Mouse (Mus musculus) monocyte, adult 5-6 weeks (primary cell): ENCODE measurements around the gene Slc26a11. TPM values are rescaled to one million over a fixed set of nuclear protein-coding genes. Genes with fewer than 3 reads are reported as not detected.
"Not testable (repeated sequence)": the region's sequence is repeated elsewhere in the genome, so short reads cannot be mapped to it uniquely, and the experiment has no call there.

Experiments
- ATAC-seq: fragments of 153-309, 156-312 bp; replicated peaks from 2 replicates; pipeline ENCODE4 v1.8.0; 2017; ENCODE audit warnings: mild to moderate bottlenecking; ENCODE audit not compliant: low TSS enrichment, insufficient number of reproducible peaks, severe bottlenecking, poor library complexity, low FRiP score
- total RNA-seq: library from RNA; stranded (forward); fragments of 200-1000, 200-491, 200-594 nt; gene quantifications from 3 replicates; pipeline ENCODE4 v1.2.3, GENCODE M21; 2017

The Slc26a11 gene
- total RNA-seq, 1 experiment from 2014 or later = 8.4 TPM

DNA sequence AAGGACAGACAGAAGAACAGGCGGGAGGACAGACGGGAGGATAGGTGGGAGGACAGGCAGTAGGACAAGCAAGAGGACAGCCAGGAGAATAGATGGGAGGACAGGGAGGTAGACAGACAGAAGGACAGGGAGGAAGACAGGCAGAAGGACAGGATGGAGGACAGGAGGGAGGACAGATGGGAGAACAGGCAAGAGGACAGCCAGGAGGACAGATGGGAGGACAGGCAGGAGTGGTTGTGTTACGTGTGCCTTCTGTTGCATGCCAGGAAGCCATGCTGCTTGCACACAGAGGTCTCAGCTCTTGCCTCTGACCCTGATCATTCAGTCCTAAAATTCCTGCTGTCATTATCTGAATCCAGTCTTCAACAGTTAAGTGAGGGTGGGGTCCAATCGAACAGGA is 1.4 kb upstream of the Slc26a11 start:
- ATAC-seq = no peak

DNA sequence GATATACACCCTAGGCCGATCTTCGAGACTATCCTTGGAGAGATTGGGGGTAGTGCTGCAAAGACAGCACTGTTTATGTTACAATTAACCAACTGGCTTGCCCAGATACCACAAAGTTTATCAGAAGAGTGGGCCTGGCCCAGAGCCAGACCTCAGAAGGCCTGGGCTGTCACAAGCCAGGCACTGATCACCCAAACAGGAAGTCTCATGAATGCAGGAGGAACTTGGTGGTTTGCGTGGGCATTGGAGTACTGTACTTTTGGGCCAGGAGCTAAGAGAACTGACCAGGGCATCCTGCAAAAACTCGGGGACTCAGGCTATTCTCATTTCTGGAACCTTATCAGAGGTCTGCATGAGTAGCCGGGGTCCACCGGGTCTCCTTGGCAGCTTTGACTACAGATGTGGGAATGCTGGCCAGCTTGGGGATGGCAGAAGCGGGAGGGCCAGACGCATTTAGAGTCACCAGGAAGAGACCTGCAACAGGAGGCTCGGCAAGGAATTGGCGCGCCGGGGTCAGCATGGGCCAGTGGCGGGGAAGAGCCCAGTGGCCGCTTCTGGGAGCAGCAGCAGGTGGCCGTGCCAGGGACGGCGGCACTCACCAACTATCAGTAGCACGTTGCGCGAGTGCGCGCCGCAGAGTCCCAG is 437 bp upstream of the Slc26a11 start:
- ATAC-seq = peak; percentile 73

DNA sequence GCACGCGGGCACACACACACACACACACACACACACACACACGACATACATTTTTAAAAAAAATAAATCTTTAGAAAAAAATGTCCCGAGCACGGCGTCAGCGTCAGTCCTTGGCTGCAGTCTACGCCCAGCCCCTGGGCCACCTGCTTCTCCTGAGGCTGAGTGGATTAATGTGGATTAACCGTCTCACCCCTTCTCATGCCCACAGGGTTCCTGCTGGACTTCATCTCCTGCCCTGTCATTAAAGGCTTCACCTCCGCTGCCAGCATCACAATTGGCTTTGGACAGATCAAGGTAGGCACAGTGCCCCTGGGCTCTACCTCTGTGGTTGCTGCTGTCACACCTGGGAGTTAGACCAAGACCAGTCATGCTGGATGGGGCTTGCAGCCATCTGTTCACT is 3.7 kb downstream of the Slc26a11 start:
- ATAC-seq = no peak

DNA sequence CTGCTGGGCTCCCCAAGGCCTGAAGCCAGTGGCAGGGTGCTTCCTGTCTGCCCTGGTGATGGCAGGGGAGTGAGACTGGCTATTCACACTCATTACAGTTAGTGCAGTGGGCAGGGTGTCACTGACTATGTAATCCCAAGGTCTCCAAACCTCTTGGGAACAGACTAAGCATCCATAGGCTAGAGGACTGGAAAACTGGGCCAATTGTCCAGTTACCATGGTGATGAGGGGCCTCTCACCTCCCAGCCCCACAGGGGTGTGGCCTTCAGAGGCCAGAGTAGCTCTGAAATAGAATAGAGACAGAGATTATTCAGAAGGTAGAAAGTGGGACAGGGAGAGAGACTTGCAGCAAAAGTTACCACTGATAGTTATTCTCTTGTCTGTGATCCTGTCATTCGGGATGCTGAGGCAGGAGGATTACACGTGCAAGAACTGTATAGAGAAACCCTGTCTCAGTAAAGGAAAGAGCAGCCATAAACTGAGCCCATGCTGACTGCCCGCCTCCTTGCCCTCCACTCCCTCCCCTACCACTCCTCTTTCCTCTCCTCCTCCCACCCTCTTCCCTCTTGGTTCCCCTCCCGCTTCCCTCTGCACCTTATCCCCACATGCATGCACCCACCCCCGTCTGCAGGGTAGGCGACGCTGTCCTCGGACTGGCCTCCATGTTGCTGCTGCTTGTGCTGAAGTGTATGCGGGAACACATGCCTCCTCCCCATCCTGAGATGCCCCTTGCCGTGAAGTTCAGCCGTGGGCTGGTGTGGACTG is 7.6 kb downstream of the Slc26a11 start:
- ATAC-seq = 0 out of 2 replicates have a peak, but pooled peaks have one; percentile 13

DNA sequence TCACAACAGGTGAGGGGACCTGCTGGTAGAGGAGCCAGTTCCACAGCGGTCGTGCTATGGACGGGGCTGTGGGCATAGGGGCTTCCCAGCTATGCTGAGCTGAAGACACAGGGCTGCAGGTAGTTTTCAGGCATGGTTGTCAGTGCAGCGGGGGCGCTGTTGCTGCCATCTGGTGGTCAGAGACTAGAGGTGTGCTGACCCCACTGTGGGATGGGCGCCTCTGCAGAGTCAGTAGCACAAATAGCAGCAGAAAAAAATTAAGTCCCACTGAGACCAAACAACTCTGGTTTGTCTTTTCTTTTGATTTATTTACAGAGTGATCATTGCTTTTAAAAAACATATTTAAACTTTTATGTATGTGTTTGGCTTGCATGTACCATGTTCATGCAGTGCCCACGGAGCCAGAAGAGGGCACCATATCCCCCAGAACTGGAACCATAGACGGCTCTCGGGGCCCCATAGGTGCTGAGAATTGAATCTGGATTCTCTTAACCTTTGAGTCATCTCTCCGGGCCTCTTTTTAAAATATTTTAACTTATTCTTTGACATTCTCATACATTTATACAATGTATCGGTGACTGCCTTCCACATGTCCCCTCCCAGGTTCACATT is 8.3 kb downstream of the Slc26a11 start:
- peak; percentile 87 for ATAC-seq

DNA sequence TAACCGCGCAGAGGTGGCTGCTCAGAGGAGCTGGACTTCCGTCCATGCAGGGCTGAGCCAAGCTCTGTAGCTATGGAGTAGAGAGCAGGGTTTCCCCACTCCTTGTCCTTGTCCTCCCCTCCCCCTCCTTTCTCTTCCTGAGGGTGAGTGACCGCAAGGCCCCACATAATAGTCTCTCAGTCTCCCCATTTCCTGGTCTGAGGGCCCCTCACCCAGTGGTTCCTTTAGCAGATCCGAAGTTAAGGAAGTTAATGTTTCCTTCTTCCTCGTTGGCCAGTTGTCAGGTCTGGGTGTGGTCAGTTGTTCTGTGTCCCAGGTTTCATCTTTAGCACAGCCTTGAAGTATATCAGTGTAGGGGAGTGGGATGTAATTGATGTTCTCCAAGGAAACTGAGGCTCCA is 20.1 kb downstream of the Slc26a11 start:
- ATAC-seq = peak; percentile 44

DNA sequence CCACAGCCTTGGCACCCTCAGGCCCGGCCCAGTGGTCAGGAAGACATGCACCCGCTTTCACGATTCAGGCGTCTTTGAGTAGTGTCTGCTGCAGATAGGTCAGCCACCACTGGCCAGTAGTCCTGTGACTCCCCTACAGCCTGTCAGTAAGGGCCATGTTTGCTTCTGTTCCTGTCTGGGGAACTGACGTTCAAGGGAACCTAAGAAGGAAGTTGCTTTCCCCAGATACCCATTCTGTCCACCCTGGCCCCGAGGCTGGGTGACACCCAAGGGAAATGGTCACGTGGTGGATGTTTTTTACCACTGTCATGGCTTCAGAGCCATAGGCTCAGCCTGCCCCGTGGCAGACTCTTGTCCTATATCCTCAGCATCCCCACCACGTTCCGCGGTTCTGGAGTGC is 22.0 kb downstream of the Slc26a11 start:
- peak; percentile 91 for ATAC-seq

DNA sequence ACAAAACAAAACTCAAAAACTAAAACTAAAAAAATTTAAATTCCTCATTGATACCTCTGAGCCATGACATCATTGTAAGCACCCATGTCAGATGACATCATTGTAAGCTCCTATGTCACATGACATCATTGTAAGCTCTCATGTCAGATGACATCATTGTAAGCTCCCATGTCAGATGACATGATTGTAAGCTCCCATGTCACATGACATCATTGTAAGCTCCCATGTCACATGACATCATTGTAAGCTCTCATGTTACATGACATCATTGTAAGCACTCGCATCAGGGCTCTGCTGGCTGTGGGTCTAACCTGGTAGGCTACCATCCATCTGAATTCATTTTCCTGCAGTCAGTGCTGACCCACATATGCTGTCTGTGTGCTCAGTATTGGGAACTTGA is 23.2 kb downstream of the Slc26a11 start:
- no peak for ATAC-seq

DNA sequence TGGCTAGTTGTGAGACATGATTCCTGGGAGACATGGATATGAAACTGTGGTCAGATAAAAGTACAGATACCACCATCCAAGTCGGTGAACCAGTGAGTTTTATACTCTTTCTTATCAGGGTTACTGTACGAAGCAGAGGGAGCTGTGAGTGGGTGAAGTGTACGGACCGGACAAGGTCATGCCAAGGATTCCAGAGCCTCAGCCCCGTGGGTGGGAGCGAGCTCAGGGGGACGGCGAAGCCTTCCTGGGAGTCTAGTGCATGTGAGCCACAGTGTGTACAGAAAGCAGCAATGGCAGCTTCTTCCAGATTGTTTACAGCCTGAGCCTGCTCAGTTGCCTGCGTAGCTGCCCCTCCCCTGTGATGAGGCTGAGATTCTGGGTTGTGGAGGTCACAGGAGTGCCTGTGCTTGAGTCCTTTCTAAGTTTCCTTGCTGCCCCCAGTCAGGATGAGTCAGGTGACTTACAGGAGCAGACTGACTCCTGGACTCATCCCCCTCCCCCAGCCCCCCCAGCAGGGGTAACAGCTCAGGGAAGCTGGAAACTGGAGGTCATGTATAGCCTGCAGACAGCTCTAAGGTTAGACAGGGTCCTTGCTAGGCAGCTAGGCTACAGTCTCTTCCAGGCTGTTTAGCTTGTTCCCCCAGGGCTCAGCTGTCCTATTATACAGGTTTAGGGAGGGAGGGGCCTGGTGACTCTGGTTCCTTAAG is 26.4 kb downstream of the Slc26a11 start:
- ATAC-seq = no peak

DNA sequence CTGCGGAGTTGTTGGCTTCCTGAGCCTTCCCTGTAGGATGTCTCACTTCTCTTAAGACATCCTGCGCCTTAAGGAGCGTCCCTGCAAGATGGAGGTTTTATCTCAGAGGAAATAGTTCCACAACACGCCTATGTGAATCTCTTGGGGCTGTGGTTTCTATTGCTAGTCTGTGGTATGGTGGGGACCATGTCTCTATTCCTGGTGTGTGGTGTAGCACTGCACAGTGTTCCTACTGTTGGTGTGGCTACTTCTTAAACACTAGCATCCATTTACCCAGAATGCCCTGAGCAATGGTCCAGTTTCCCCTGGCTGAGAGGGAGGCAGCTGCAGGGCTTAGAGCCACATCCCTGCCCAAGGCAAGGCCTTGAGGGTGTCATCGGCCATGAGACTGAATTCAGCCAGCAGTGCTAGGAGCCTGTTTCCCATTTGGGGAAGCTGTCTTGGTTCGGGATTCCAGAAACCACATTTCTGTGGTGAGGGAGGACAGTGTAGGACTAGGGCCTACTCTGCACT is 27.0 kb downstream of the Slc26a11 start:
- ATAC-seq = no peak

DNA sequence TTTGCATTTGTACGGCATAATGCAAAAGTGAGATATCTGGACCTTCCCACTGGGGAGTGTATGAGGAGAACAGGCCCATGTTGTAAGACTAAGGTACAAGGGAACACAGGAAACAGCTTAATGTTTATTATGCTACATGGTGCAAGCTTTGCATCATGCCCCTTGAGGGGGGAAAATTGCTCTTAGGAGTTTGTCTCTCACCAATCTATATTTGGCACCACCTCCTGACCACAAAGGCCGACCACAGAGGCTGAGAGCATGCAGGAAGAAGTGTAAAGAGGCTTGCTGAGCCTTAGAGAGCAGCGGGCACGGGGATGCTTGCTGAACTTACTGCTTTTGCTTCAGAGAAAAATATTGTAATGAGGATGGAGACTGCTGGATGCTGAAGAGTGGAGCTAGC is 29.5 kb downstream of the Slc26a11 start:
- ATAC-seq = peak; percentile 32

DNA sequence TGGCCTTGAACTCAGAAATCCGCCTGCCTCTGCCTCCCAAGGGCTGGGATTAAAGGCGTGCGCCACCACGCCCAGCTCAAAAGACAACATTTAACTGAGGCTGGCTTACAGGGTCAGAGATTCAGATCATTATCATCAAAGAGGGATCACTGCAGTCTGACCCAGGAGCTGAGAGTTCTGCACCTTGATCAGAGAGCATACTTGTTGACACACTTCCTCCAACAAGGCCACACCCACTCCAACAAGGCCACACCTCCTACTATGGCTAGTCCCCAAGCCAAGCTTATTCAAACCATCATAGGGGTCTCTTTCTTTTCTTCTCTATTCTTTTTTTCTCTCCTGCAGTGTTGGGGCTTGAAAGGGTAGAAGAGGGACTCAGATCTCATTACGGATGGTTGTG is 30.9 kb downstream of the Slc26a11 start:
- ATAC-seq = no peak

DNA sequence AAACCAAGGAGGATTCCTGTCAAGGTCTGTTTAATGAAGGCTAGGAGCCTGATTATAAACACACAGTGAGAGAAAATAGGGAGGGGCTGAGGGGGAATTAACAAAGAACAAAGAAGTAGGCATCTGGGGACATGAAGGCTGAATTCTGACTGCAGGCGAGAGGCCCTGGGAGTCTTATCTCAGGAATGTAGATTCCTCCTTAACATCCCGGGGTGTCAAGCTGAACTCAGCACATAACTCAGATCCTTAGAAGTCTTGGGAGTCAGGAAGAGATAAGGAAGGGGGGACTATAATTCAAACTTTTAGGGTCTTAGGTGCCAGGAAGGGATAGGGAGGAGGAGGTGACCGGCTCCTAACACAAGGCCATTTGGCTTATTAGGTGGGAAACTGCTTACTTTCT is 31.9 kb downstream of the Slc26a11 start:
- not testable (repeated sequence) for ATAC-seq

DNA sequence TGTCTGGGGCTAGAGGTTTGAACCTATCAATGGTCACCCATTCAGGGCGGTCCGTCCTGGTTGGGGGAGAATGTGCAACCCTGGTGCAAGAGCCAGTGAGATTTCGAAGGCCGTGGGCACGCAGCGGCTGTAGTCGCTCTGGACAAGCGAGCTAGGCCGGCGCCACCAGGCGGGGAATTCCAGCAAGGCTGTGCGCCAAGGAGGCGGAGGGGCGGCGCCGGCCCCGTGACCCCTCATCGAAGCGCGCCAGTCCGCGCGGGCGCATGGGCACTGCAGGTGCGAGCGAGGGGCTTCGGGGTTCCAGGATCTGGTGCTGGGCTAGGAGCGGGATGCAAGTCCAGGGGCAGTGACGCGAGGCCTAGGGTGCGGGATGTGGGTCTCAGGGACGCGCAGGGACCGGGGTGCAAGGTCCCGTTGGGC is 34.5 kb downstream of the Slc26a11 start:
- ATAC-seq = peak; percentile 29; the same call in 1 of the 2 replicates

DNA sequence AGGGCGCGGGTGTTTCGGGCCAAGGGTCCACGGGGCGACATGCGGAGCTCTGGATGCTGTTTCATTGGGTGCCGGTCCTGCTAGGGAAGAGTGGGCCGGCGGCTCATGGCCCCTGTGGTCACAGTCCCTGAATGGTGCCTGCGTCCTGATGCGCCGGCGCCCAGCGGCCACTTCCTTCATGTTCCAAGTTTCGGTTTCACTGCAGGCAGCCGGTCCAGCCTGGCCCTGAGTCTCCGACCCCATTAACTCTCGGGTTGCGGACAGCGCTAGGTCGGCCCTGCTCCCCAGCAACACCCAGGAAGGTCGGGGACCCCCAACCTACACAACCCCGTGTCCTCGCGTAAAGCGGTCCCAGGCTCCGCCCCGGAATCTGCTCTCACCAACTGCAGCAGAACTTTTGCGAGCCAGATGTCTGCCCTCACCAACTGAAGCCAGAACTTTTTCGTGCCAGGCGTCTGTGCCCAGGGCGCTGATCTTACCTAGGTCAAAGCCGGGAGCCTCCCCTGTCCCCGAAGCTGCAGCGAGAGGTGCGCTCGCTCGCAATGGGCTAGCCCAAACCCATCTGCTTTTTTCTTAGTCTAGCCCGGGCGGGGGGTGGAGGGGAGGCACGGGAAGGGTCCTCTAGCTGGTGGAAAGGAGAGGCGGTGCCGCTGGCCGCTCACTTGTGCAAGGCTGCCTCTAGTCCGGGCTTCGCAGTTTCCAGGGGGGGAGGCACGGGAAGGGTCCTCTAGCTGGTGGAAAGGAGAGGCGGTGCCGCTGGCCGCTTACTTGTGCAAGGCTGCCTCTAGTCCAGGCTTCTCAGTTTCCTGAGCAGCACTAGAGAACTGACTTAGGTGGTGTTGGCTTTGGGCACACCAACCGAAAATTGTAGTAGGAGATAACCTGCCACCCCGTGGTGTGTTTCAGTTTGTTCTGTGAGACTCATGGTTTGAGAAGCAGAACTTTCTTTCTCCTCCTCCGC is 35.2 kb downstream of the Slc26a11 start:
- ATAC-seq = peak; percentile 62

DNA sequence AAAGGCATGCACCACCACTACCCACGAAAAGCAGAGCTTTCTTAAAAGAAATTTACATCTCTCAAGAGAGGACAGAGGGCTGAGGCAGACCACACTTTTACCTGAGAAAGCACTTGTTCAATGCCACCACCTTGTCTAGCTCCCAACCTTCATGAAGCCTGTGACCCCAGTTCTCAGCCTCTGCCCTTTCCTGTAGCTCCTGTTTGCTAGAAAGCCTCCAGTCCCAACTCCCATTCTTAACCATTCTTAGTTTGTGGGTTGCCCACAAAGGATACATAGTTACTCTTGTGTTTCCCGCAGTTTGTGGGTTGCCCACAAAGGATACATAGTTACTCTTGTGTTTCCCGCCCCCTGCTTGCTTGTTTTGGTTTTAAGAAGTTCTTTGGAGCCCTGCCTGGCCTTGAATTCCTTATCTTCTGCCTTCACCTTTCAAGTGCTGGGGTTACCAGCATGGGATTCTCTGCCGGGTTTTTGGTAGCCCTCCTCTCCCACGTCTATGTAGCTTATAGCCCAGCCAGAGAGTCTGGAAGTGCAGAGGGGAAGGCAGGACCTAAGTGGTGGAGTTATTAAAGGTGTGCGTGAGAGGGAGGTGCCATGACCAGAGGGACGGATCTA is 36.1 kb downstream of the Slc26a11 start:
- ATAC-seq = no peak

DNA sequence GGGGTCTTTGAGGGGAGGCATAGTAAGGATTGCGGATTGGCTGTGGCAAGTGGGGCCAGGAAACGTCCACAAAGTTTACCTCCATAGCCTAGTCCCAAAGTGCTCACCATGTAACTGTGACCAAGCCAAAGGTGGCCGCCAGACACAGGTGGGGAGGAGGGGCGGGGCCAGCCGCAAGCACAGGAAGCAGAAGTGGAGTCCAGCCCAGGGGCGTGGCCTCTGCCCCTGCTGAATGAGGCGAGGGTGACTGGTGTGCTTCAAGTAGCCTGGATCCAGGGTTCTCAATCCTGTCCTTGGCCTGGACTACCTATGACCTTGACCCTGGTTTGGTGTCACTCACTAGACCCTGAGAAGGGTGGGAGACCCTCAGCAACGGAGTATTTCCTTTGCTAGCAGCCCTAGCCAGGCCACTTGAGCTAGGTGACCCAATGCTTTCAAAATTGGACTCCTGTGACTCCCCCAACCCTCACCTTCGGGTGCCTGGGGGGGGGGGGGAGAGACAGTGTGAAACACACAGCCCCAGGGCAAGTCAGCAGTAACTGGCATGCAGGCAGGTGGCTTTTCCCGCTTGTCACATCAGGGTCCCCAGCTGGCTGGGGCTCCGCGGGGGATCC is 36.8 kb downstream of the Slc26a11 start:
- ATAC-seq = peak; percentile 63
